Mouse (Mus musculus) MEL (cell line): Measurements from ENCODE around the gene Urah. TPM values are rescaled to one million over a fixed set of nuclear protein-coding genes. Genes with fewer than 3 reads are reported as not detected.

Experiments used
- DNase-seq: peaks from one replicate; pipeline ENCODE4 v3.0.0; 2011; ENCODE audit warnings: low read depth, low spot score
- H3K27ac ChIP-seq: 2 replicates; pipeline ENCODE4 v1.5.1; 2012; ENCODE audit warnings: low read depth, mild to moderate bottlenecking, control low read depth, low read length, moderate library complexity; ENCODE audit not compliant: control insufficient read depth
- H3K27me3 ChIP-seq, 2 experiments: fragments of 150-350 bp in 1 of 2; sonication (generic) in 1 of 2; 2 replicates each; pipeline ENCODE4 v1.6.1; 2012; ENCODE audit warnings: low read length in 2 of 2, mild to moderate bottlenecking in 2 of 2, improper control_type of control experiment in 1 of 2, moderate library complexity in 1 of 2; ENCODE audit not compliant: insufficient read depth in 2 of 2, control insufficient read depth in 1 of 2
- H3K36me3 ChIP-seq, 2 experiments: 2 replicates each; pipeline ENCODE4 v1.6.1; 2012 to 2014; ENCODE audit warnings: low read length in 2 of 2, improper control_type of control experiment in 1 of 2, inconsistent platforms in 1 of 2, mild to moderate bottlenecking in 1 of 2; ENCODE audit not compliant: insufficient read depth in 2 of 2, control insufficient read depth in 1 of 2
- H3K4me1 ChIP-seq, 2 experiments: fragments of 150-350 bp in 1 of 2; sonication (generic) in 1 of 2; 2 replicates each; pipeline ENCODE4 v1.6.1; 2012; ENCODE audit warnings: low read length in 2 of 2, improper control_type of control experiment in 1 of 2, mild to moderate bottlenecking in 1 of 2; ENCODE audit not compliant: insufficient read depth in 2 of 2, control insufficient read depth in 1 of 2
- H3K4me3 ChIP-seq, 2 experiments: fragments of 150-350 bp in 1 of 2; sonication (generic) in 1 of 2; 2 replicates each; pipeline ENCODE4 v1.5.1; 2012; ENCODE audit warnings: low read depth in 2 of 2, low read length in 2 of 2, mild to moderate bottlenecking in 2 of 2, moderate library complexity in 2 of 2, control low read depth in 1 of 2, improper control_type of control experiment in 1 of 2; ENCODE audit not compliant: control insufficient read depth in 1 of 2, insufficient read depth in 1 of 2
- H3K79me2 ChIP-seq: 2 replicates; pipeline ENCODE4 v1.6.1; 2012; ENCODE audit warnings: mild to moderate bottlenecking, low read length, moderate library complexity; ENCODE audit not compliant: control insufficient read depth, poor library complexity, insufficient read depth
- H3K9ac ChIP-seq: 2 replicates; pipeline ENCODE4 v1.6.1; 2012; ENCODE audit warnings: low read depth, mild to moderate bottlenecking, control low read depth, low read length, moderate library complexity; ENCODE audit not compliant: control insufficient read depth, poor library complexity, severe bottlenecking
- H3K9me3 ChIP-seq: fragments of 150-350 bp; sonication (generic); replicated peaks from 2 replicates; pipeline ENCODE4 v1.6.1; 2012; ENCODE audit warnings: mild to moderate bottlenecking, low read length, improper control_type of control experiment, moderate library complexity; ENCODE audit not compliant: insufficient read depth
- CTCF ChIP-seq, 3 experiments: IDR thresholded peaks in 2 of 3; conservative IDR thresholded peaks in 1 of 3; 2 replicates each; pipeline ENCODE4 v1.5.1; 2011 to 2012; ENCODE audit warnings: low read length in 3 of 3, low read depth in 2 of 3, mild to moderate bottlenecking in 2 of 3, improper control_type of control experiment in 1 of 3, inconsistent platforms in 1 of 3, mixed read lengths in 1 of 3, moderate library complexity in 1 of 3; ENCODE audit not compliant: control insufficient read depth in 1 of 3, insufficient read depth in 1 of 3, poor library complexity in 1 of 3, severe bottlenecking in 1 of 3
- E2F4 ChIP-seq: IDR thresholded peaks from 2 replicates; pipeline ENCODE4 v1.6.1; 2011; ENCODE audit warnings: low read depth, low read length, improper control_type of control experiment, borderline replicate concordance
- EP300 ChIP-seq, 2 experiments: IDR thresholded peaks; 2 replicates each; pipeline ENCODE4 v1.6.1; 2011; ENCODE audit warnings: improper control_type of control experiment in 2 of 2, low read length in 2 of 2, low read depth in 1 of 2, mild to moderate bottlenecking in 1 of 2
- HCFC1 ChIP-seq: IDR thresholded peaks from 2 replicates; pipeline ENCODE4 v1.6.1; 2012; ENCODE audit warnings: low read depth, mild to moderate bottlenecking, inconsistent platforms, low read length, improper control_type of control experiment, moderate library complexity
- KAT2A ChIP-seq: conservative IDR thresholded peaks from 2 replicates; pipeline ENCODE4 v1.6.1; 2012; ENCODE audit warnings: low read depth, low read length, improper control_type of control experiment, inconsistent platforms
- MAFK ChIP-seq: IDR thresholded peaks from 2 replicates; pipeline ENCODE4 v1.6.1; 2011; ENCODE audit warnings: low read depth, mild to moderate bottlenecking, low read length, improper control_type of control experiment, borderline replicate concordance
- MAZ ChIP-seq: IDR thresholded peaks from 2 replicates; pipeline ENCODE4 v1.6.1; 2012; ENCODE audit warnings: low read depth, mild to moderate bottlenecking, inconsistent platforms, low read length, improper control_type of control experiment
- NRF1 ChIP-seq: IDR thresholded peaks from 2 replicates; pipeline ENCODE4 v1.6.1; 2014; ENCODE audit warnings: low read depth, mild to moderate bottlenecking, inconsistent platforms, low read length, improper control_type of control experiment, moderate library complexity; ENCODE audit not compliant: poor library complexity, insufficient read depth, severe bottlenecking
- POLR2A ChIP-seq, 2 experiments: IDR thresholded peaks; 2 replicates each; pipeline ENCODE4 v1.6.1; 2011 to 2012; ENCODE audit warnings: low read length in 2 of 2, mild to moderate bottlenecking in 2 of 2, control low read depth in 1 of 2, improper control_type of control experiment in 1 of 2, low read depth in 1 of 2, moderate library complexity in 1 of 2; ENCODE audit not compliant: control insufficient read depth in 1 of 2, insufficient read depth in 1 of 2, poor library complexity in 1 of 2
- POLR2AphosphoS2 ChIP-seq: IDR thresholded peaks from 2 replicates; pipeline ENCODE4 v1.6.1; 2011; ENCODE audit warnings: low read length, improper control_type of control experiment
- POLR2AphosphoS5 ChIP-seq: IDR thresholded peaks from 2 replicates; pipeline ENCODE4 v1.6.1; 2012; ENCODE audit warnings: low read depth, borderline replicate concordance, mild to moderate bottlenecking, inconsistent platforms, low read length, moderate library complexity, mixed read lengths
- RAD21 ChIP-seq: IDR thresholded peaks from 2 replicates; pipeline ENCODE4 v1.6.1; 2011; ENCODE audit warnings: mild to moderate bottlenecking, low read depth, low read length, improper control_type of control experiment
- SMC3 ChIP-seq: IDR thresholded peaks from 2 replicates; pipeline ENCODE4 v1.6.1; 2011; ENCODE audit warnings: low read depth, low read length, improper control_type of control experiment
- TBP ChIP-seq: IDR thresholded peaks from 2 replicates; pipeline ENCODE4 v1.8.0; 2011; ENCODE audit warnings: low read depth, low read length, improper control_type of control experiment
- TCF12 ChIP-seq: IDR thresholded peaks from 2 replicates; pipeline ENCODE4 v1.6.1; 2014; ENCODE audit warnings: low read depth, mild to moderate bottlenecking, inconsistent platforms, low read length, improper control_type of control experiment, moderate library complexity
- UBTF ChIP-seq: IDR thresholded peaks from 2 replicates; pipeline ENCODE4 v1.6.1; 2012; ENCODE audit warnings: low read depth, mild to moderate bottlenecking, inconsistent platforms, low read length, improper control_type of control experiment, moderate library complexity, borderline replicate concordance; ENCODE audit not compliant: insufficient read depth
- ZC3H11A ChIP-seq: IDR thresholded peaks from 2 replicates; pipeline ENCODE4 v1.6.1; 2012; ENCODE audit warnings: low read depth, mild to moderate bottlenecking, inconsistent platforms, low read length, improper control_type of control experiment
- ZKSCAN1 ChIP-seq: IDR thresholded peaks from 2 replicates; pipeline ENCODE4 v1.6.1; 2012; ENCODE audit warnings: low read depth, mild to moderate bottlenecking, inconsistent platforms, low read length, improper control_type of control experiment, moderate library complexity
- polyA plus RNA-seq, 2 experiments: library from polyadenylated mRNA; stranded (reverse) in 1 of 2; unstranded in 1 of 2; fragments of >175 nt in 1 of 2; fragments of >200 nt in 1 of 2; gene quantifications; 2 replicates each; pipeline versions ENCODE4 v1.2.1 to v1.2.4; 2012; ENCODE audit warnings: low replicate concordance in 2 of 2, low read depth in 1 of 2; ENCODE audit not compliant: insufficient read length in 2 of 2, insufficient read depth in 1 of 2, missing spikeins in 1 of 2
- total RNA-seq: library from RNA; depleted of rRNA; stranded (reverse); fragments of 300-350 nt; gene quantifications from 2 replicates; pipeline ENCODE4 v1.2.3, GENCODE M21; 2012

Gene Urah
- total and polyA plus RNA-seq, 3 experiments: not detected

- H3K36me3 ChIP-seq: no peaks in the 10 kb centered on the region
- H3K27ac ChIP-seq: no peak within 1 kb of the TSS
- no peaks in the 10 kb centered on the region for H3K79me2 ChIP-seq
- peaks cover 13 to 22% of the 10 kb centered on the region in 2 experiments for H3K27me3 ChIP-seq
- H3K4me1 ChIP-seq: no peaks in the 10 kb centered on the region
- no peak for DNase-seq
- no peak for TF ChIP-seq TBP
- TF ChIP-seq UBTF: no peak
- no peak for TF ChIP-seq POLR2AphosphoS5
- H3K9me3 ChIP-seq: no peaks in the 10 kb centered on the region
- H3K4me3 ChIP-seq: no peak within 1 kb of the TSS
- no peak within 1 kb of the TSS for H3K9ac ChIP-seq
These were observed 13.0 kb upstream of the Urah start, which contains the start of gene Zfp941 for GRCm38 (mm10) chr7:140821653-140822329. TSS of gene Zfp941 (minus strand) at chr7:140822178.

GRCm38 (mm10) chr7:140822731-140823130 is 12.1 kb upstream of the Urah start:
- H3K4me3 ChIP-seq: no peak overlapping the region
- H3K9ac ChIP-seq: no peak overlapping the region
- H3K27ac ChIP-seq: no peak overlapping the region
- DNase-seq: no peak
- H3K4me1 ChIP-seq: no peaks in the 10 kb centered on the region
- H3K79me2 ChIP-seq: no peaks in the 10 kb centered on the region
- TF ChIP-seq NRF1 (no peak), EP300 (IDR thresholded peaks at IDR 0.05; ENCODE audit: low read depth in 1 of 2, low read length in 2 of 2) (no peak), MAZ (no peak), KAT2A (no peak), TCF12 (no peak), POLR2AphosphoS5 (no peak), ZKSCAN1 (no peak), POLR2AphosphoS2 (no peak)
- TF ChIP-seq, all 39 proteins: peak for 0
- Histone ChIP-seq H3K36me3 (no peaks in the 10 kb centered on the region), H3K27me3 (peaks cover 7 to 14% of the 10 kb centered on the region in 2 experiments), H3K9me3 (no peaks in the 10 kb centered on the region)

DNA sequence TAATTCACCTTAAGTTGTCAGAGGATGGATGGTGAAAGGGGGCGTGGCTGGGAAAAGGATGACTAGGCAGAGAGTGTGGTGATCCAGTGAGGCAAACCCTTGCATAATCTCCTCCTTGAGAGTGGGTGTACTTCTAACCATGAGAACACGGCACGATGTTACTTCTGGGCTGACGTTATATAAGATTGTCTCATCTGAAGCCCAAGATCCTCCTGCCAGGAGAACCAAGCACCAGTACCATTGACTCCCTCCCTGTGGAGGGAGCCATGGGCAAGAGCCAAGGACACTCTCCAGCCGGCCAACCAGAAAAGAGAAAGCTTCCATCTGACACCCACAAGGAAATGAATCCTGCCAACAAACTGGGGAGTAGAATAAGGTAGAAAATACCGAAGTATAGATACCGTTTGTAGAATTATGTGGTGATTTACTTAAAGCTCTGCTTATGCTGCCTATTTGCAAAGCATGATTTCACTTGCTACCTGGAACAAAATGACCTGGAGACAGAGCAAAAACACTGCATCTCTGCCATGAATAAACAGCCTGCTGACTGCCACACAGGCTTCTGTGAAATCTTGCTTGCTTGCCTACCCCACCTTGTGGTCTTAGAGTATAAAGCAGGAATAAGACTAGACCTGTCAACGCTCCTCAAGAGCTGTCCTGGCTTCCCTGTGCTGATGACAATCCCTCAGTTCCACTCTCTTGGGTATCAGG is 6.5 kb upstream of the Urah start:
- TF ChIP-seq HCFC1: no peak
- TF ChIP-seq SMC3: peak; percentile 53
- TF ChIP-seq POLR2A (IDR thresholded peaks at IDR 0.05; ENCODE audit: control insufficient read depth in 1 of 2, insufficient read depth in 1 of 2, low read depth in 1 of 2, low read length in 2 of 2, poor library complexity in 1 of 2): no peak
- TF ChIP-seq MAFK: no peak
- TF ChIP-seq E2F4: no peak
- 0 out of 2 replicates have a peak, but pooled peaks have one; percentile 5 for TF ChIP-seq ZC3H11A
- peak in 2 of 3 experiments; percentile 32 to 53; a peak in 3 of 6 replicates for TF ChIP-seq CTCF (IDR thresholded peaks at IDR 0.05 in 2 of 3, conservative IDR thresholded peaks at IDR 0.05 in 1 of 3; ENCODE audit: control insufficient read depth in 1 of 3, insufficient read depth in 1 of 3, low read depth in 2 of 3, low read length in 3 of 3, poor library complexity in 1 of 3, severe bottlenecking in 1 of 3)
- TF ChIP-seq RAD21: peak; percentile 44
- Histone ChIP-seq H3K9ac (no peak overlapping the region), H3K36me3 (no peaks in the 10 kb centered on the region), H3K9me3 (no peaks in the 10 kb centered on the region), H3K27ac (no peak overlapping the region), H3K27me3 (peaks cover 8 to 15% of the 10 kb centered on the region in 2 experiments), H3K4me1 (no peaks in the 10 kb centered on the region), H3K79me2 (no peaks in the 10 kb centered on the region), H3K4me3 (no peak overlapping the region)
- DNase-seq: peak; percentile 50
